Mouse (Mus musculus) stomach, postnatal 0 days (tissue): ENCODE measurements around the gene Nkx2-1. TPM values are rescaled to one million over a fixed set of nuclear protein-coding genes. Genes with fewer than 3 reads are reported as not detected.

ENCODE experiments used
- ATAC-seq: fragments of 200-750 bp; cut with Nextera tagmentation; 2 replicates; pipeline ENCODE4 v1.8.0; 2017; ENCODE audit not compliant: low FRiP score, low TSS enrichment
- DNase-seq: peaks from one replicate; pipeline ENCODE4 v3.0.0-alpha.2; 2016; ENCODE audit warnings: low spot score
- H3K27ac ChIP-seq: fragments of 300-500 bp; sonication (generic); replicated peaks from 2 replicates; pipeline ENCODE4 v1.5.1; 2014; ENCODE audit warnings: mild to moderate bottlenecking, control low read depth
- H3K27me3 ChIP-seq: fragments of 300-500 bp; sonication (generic); 2 replicates; pipeline ENCODE4 v1.6.1; 2014; ENCODE audit warnings: low read length; ENCODE audit not compliant: control insufficient read depth, insufficient read depth
- H3K36me3 ChIP-seq: fragments of 300-500 bp; sonication (generic); 2 replicates; pipeline ENCODE4 v1.6.1; 2014; ENCODE audit warnings: low read length, mixed read lengths; ENCODE audit not compliant: control insufficient read depth, insufficient read depth
- H3K4me1 ChIP-seq: fragments of 300-500 bp; sonication (generic); replicated peaks from 2 replicates; pipeline ENCODE4 v1.6.1; 2014; ENCODE audit warnings: antibody characterized with exemption; ENCODE audit not compliant: control insufficient read depth, insufficient read depth
- H3K4me2 ChIP-seq: fragments of 300-500 bp; sonication (generic); replicated peaks from 2 replicates; pipeline ENCODE4 v1.6.1; 2014; ENCODE audit warnings: low read depth, mild to moderate bottlenecking, control low read depth, moderate library complexity
- H3K4me3 ChIP-seq: fragments of 300-500 bp; sonication (generic); 2 replicates; pipeline ENCODE4 v1.5.1; 2014; ENCODE audit warnings: low read depth, low read length, control low read depth
- H3K9ac ChIP-seq: fragments of 300-500 bp; sonication (generic); 2 replicates; pipeline ENCODE4 v1.6.1; 2014; ENCODE audit warnings: mild to moderate bottlenecking, low read length, control low read depth, mixed read lengths
- H3K9me3 ChIP-seq: fragments of 300-500 bp; sonication (generic); 2 replicates; pipeline ENCODE4 v1.6.1; 2016; ENCODE audit warnings: low read length; ENCODE audit not compliant: control insufficient read depth
- CTCF ChIP-seq: IDR thresholded peaks from 2 replicates; pipeline ENCODE4 v1.5.1; 2016; ENCODE audit warnings: antibody characterized with exemption, low read depth, mild to moderate bottlenecking, moderate library complexity
- EP300 ChIP-seq: optimal IDR thresholded peaks from 2 replicates; pipeline ENCODE3; 2016; ENCODE audit warnings: antibody characterized with exemption
- WGBS: fragments of 180-500 bp; shearing (Covaris S2); extraction: QIAGEN DNeasy Blood & Tissue Kit; methylation state at CpG from one replicate; pipeline ENCODE4 v1.1.7; 2014; 5-methylcytosine and 5-hydroxymethylcytosine counted together
- polyA plus RNA-seq: library from polyadenylated mRNA; unstranded; fragments of >200 nt; fragmentation: Nextera tagmentation; extraction: Ambion mirVana; gene quantifications from 2 replicates; pipeline ENCODE4 v1.2.1, GENCODE M21; 2015

Nkx2-1 gene
- polyA plus RNA-seq, 1 experiment from 2014 or later = not detected

DNA sequence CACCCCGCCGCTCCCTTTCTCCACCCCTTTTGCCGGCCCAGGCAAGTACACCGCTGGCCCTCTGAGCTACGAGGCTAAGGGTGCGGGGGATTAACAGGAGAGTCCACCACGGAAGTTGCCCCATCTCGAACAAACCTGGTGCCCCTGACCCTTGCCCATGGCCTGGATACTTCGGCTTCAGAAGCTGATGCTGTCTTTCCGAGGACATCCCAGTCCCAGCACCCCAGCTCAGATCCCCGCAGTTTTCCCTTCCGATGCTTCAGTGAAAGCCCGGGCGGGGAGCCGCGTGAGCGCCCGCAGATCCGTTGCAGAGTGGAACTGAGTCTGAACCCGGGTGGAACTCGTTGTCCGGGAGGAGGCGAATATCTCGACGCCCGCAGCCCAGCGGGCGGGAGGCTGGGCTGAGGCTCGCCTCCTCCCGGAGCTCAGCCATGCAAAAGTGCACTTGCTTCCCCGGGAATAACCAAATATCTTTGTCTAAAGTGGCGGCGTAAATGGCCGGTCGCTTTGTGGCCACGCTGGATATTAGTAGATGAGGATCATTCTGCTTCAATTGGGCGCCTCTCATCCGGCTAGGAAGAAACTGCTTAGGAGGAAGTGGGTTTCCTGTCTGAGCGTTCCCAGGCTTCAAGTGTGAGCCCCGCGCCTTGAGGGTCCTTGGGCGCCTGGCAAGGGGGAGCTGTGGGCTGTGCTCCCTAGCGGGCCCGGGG, 379 bp downstream of the Nkx2-1 start:
- no peaks in the 10 kb centered on the region for H3K9me3 ChIP-seq
- DNase-seq (no peak), ATAC-seq (no peak)
- H3K4me3 ChIP-seq = 0 out of 2 replicates have a peak overlapping the region, but pooled peaks have one; percentile 18
- peaks cover 26% of the 10 kb centered on the region for H3K27me3 ChIP-seq
- H3K36me3 ChIP-seq = no peaks in the 10 kb centered on the region
- TF ChIP-seq CTCF (no peak), EP300 (no peak)
- H3K4me1 ChIP-seq = 0 out of 2 replicates have a peak, but pooled peaks cover 3% of the 10 kb centered on the region
- WGBS = under 1% methylated on average over 43 of the region's 44 CpGs
- no peak overlapping the region for H3K27ac ChIP-seq
- no peak overlapping the region for H3K9ac ChIP-seq
- no peak overlapping the region for H3K4me2 ChIP-seq

DNA sequence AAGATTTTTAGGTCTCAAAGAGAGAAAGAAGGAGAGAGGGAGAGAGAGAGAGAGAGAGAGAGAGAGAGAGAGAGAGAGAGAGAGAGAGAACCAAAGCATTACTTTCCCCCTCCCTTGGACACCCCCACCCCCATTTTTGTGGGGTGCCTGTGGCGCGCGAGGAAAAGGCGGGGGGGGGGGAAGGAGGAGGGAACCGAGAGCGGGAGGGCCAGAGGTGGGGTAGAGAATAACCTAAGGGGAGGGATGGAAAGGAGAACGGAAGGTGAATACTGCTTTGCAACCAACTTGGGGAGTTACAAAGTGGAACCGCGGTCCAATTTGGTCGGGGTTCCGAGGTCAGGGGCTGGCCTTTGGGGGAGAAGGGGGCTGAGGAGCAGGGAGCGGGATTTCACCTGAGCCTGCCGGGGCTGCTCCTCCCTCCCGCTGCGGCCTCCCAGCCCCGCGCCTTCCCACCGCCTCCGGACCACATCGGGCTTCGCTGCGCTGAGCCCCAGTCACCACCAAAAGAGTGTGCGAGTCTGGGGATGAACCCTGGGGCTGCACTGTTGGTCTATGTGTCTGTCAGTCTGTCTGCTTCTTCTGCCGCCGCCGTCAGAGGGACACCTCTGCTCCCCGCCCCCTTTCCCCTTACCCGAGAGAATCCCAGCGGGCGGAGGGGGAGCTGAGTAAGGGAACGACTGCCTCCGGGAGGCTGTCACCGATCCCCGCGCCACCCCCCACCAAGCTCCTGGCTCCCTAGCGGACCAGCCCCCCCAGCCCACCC, 1.1 kb downstream of the Nkx2-1 start:
- H3K4me1 ChIP-seq = 0 out of 2 replicates have a peak, but pooled peaks cover 3% of the 10 kb centered on the region
- no peak overlapping the region for H3K9ac ChIP-seq
- H3K27ac ChIP-seq = no peak overlapping the region
- DNase-seq = no peak
- no peak for TF ChIP-seq CTCF
- H3K4me3 ChIP-seq = peak overlapping the region; percentile 26; the same call in 1 of the 2 replicates
- no peak overlapping the region; the same call in 1 of the 2 replicates for H3K4me2 ChIP-seq
- peaks cover 28% of the 10 kb centered on the region for H3K27me3 ChIP-seq
- WGBS = 2% methylated on average over 19 of the region's 36 CpGs
- no peaks in the 10 kb centered on the region for H3K36me3 ChIP-seq
- no peaks in the 10 kb centered on the region for H3K9me3 ChIP-seq
- no peak for ATAC-seq

DNA sequence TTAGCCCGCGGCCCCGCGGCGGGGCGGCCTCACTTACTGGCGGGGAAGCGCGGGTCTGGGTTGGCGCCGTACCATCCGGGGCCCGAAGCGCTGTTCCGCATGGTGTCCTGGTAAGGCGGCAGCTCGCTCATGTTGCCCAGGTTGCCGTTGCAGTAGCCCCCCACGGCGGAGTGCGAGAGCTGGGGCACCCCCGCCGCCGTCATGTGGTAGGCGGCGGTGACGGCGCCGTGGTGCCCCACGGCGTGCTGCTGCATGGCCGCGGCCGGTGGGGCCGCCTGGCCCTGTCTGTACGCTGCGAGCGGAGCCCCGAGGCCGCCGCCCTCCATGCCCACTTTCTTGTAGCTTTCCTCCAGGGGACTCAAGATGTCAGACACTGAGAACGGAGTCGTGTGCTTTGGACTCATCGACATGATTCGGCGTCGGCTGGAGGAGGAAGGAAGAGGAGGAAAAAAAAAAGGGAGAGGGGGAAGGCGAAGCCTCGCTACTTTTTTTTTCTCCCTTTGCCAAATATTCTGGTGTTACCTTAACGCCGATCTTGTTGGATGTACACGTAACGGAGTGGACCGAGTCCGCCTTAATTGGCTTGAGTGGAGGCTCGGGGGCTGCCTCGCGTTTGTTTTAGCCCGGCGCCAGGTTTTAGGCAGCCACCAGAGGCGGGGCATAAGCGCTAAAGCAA, 1.9 kb downstream of the Nkx2-1 start:
- 0 out of 2 replicates have a peak, but pooled peaks cover 3% of the 10 kb centered on the region for H3K4me1 ChIP-seq
- H3K27me3 ChIP-seq = peaks cover 25% of the 10 kb centered on the region
- peak overlapping the region; percentile 53 for H3K4me2 ChIP-seq
- no peak overlapping the region for H3K27ac ChIP-seq
- H3K9ac ChIP-seq = no peak overlapping the region
- no peaks in the 10 kb centered on the region for H3K36me3 ChIP-seq
- DNase-seq (no peak), ATAC-seq (no peak)
- WGBS = under 1% methylated on average over 53 of the region's 62 CpGs
- peak overlapping the region; percentile 26 for H3K4me3 ChIP-seq
- TF ChIP-seq CTCF (no peak), EP300 (no peak)
- no peaks in the 10 kb centered on the region for H3K9me3 ChIP-seq

DNA sequence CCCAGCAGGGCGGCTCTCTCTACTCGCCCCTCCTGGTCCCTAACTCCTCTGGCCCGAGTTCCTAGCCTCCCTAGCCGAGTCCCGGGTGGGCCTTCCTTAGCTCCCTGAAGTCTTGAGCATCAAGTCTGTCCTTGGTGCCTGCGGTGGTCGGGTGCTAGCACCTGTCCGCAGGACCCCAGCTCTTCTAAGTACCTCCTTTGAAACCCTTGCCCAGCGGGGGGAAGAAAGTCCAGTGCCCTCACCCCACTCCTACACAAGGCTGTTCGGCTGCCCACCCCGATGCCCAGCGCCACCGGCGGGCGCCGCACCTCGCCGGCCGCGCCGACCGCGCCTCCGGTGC, 2.4 kb downstream of the Nkx2-1 start:
- DNase-seq (no peak), ATAC-seq (no peak)
- no peaks in the 10 kb centered on the region for H3K9me3 ChIP-seq
- peak overlapping the region; percentile 53 for H3K4me2 ChIP-seq
- 0 out of 2 replicates have a peak, but pooled peaks cover 3% of the 10 kb centered on the region for H3K4me1 ChIP-seq
- peaks cover 21% of the 10 kb centered on the region for H3K27me3 ChIP-seq
- H3K27ac ChIP-seq = no peak overlapping the region
- no peak for TF ChIP-seq EP300
- TF ChIP-seq CTCF = no peak
- peak overlapping the region; percentile 26 for H3K4me3 ChIP-seq
- under 1% methylated on average over 24 of the region's 24 CpGs for WGBS
- H3K9ac ChIP-seq = no peak overlapping the region
- no peaks in the 10 kb centered on the region for H3K36me3 ChIP-seq

DNA sequence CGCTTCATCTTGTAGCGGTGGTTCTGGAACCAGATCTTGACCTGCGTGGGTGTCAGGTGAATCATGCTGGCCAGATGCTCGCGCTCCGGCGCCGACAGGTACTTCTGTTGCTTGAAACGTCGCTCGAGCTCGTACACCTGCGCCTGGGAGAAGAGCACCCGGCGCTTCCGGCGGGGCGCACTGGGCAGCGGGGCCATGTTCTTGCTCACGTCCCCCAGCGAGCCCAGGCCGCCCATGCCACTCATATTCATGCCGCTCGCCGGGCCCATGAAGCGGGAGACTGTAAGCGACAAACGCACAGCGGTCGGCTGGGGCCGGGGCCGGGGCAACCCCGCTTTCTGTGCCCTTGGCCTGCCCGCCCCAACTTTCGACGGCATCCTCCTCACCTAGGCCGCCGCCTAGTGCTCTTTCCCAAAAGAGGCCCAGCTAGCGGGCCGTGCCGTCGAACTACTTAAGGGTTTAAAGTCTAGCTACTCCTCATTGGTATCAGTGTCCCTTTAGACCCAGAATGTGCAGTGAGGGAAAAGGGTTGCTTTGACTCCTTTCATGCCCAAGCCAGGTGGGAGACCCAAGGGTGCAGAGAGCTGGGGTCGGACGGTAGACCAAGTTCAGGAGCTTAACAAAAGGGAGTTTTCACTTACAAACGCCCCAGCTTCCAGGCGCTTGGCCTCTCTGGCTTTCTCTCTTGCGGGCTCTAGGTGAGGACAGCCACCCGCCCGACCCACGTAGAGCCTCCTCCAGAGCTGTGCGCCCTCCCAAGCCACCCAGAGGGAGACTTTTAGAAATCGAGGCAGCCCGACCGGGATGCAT, 3.0 kb downstream of the Nkx2-1 start:
- Histone ChIP-seq H3K9ac (no peak overlapping the region), H3K4me3 (no peak overlapping the region), H3K9me3 (no peaks in the 10 kb centered on the region), H3K4me1 (0 out of 2 replicates have a peak, but pooled peaks cover 3% of the 10 kb centered on the region), H3K27ac (no peak overlapping the region), H3K4me2 (0 out of 2 replicates have a peak overlapping the region, but pooled peaks have one; percentile 8), H3K27me3 (peaks cover 22% of the 10 kb centered on the region), H3K36me3 (no peaks in the 10 kb centered on the region)
- 3% methylated on average over 54 of the region's 54 CpGs for WGBS
- TF ChIP-seq EP300 (no peak), CTCF (no peak)
- DNase-seq (no peak), ATAC-seq (no peak)
